Mouse (Mus musculus): ENCODE results near the gene Gsn.

DNA sequence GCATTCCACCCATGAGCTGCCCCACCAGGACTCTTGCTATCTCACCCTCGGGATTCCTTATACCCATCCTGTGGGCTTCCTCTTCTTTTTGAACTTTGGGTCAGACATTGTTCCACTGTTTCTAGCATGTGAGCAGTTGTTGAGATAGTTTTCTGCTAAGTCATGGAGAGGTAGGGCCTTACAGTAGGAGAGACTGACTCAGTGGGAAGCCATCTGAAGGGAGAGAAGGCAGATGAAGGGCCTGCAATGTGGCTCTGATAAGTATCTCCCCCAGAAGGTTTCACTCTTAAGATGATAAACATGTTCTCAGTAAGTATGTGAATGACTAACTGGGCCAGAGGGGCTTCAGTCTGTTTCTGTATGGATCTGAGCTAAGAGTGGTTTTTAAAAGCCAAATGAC lies 7.9 kb downstream of the Gsn start:
- TF ChIP-seq TCF12 (IDR thresholded peaks at IDR 0.05; ENCODE audit: insufficient read depth, poor library complexity, severe bottlenecking) (no peak), USF1 (IDR thresholded peaks at IDR 0.05; ENCODE audit: low read depth) (no peak), POLR2A (IDR thresholded peaks at IDR 0.05; ENCODE audit: insufficient read length, low read depth) (no peak), E2F4 (IDR thresholded peaks at IDR 0.05; ENCODE audit: insufficient read depth) (no peak), TCF3 (IDR thresholded peaks at IDR 0.05; ENCODE audit: insufficient read length, low read depth) (no peak), POLR2AphosphoS2 (IDR thresholded peaks at IDR 0.05; ENCODE audit: insufficient read length, low read depth) (no peak), MAX (IDR thresholded peaks at IDR 0.05; ENCODE audit: low read depth) (no peak)
